In genomic region chr1:93731103-93731502, GRCm38 (mm10) we compare ENCODE assay signal across 14 mouse cellular contexts. TPM values are rescaled to one million over a fixed set of nuclear protein-coding genes. Genes with fewer than 3 reads are reported as not detected.
A peak's percentile ranks its signal among the peaks of the same experiment; 100 is the strongest.
DNase-seq lines count a peak whose midpoint lies in the region; ATAC-seq and TF ChIP-seq lines count a peak whose summit lies in the region.
"Had no signal": no experiment of that assay in that cellular context is flagged by ENCODE, and none has a peak within 500 bp of the region (broad histone marks: within the 10 kb centered on the region; RNA-seq: fewer than 3 reads in every experiment).

No protein-coding gene starts in this region.

- no peak for TF ChIP-seq CTCF in left cerebral cortex, adult 2 months (IDR thresholded peaks at IDR 0.05)
- TF ChIP-seq CTCF in small intestine, adult 2 months (IDR thresholded peaks at IDR 0.05; ENCODE audit: extremely low read depth, insufficient read length, insufficient replicate concordance, low read depth, low read length) = no peak

- H3K4me3 ChIP-seq in heart, embryonic 16.5 days (ENCODE audit: low read length) = peak overlapping the region; percentile 22; the same call in 1 of the 2 replicates
- H3K4me3 ChIP-seq in left cerebral cortex, adult 2 months = peak overlapping the region; percentile 24; the same call in 1 of the 2 replicates
- H3K4me3 ChIP-seq in small intestine, adult 2 months (ENCODE audit: low read depth, low read length) = peak overlapping the region; percentile 28
- H3K4me3 ChIP-seq: neural tube, embryonic 12.5 days had no signal

- peak overlapping the region; percentile 47 for H3K4me2 ChIP-seq in heart, embryonic 16.5 days (ENCODE audit: low read depth, low read length)
- H3K4me2 ChIP-seq: neural tube, embryonic 12.5 days had no signal

- H3K27me3 ChIP-seq in heart, embryonic 16.5 days (ENCODE audit: control insufficient read depth, insufficient read depth, low read length) = no peaks in the 10 kb centered on the region
- H3K27me3 ChIP-seq in small intestine, adult 2 months (ENCODE audit: control insufficient read depth, insufficient read depth, low read length) = no peaks in the 10 kb centered on the region
- H3K27me3 ChIP-seq: neural tube, embryonic 12.5 days had no signal

- no peak overlapping the region; the same call in 1 of the 2 replicates for H3K9ac ChIP-seq in heart, embryonic 16.5 days (ENCODE audit: low read length)
- H3K9ac ChIP-seq: liver, postnatal 0 days; neural tube, embryonic 12.5 days had no signal

- intact Hi-C loops in left cerebral cortex, adult 2 months (cut with DNase I) = no loop called here

- no peak overlapping the region for H3K27ac ChIP-seq in heart, embryonic 16.5 days (ENCODE audit: low read length)
- H3K27ac ChIP-seq in left cerebral cortex, adult 2 months = no peak overlapping the region
- H3K27ac ChIP-seq in small intestine, adult 2 months (ENCODE audit: insufficient read depth, low read depth, low read length) = peak overlapping the region; percentile 10; the same call in 1 of the 2 replicates
- H3K27ac ChIP-seq: neural tube, embryonic 12.5 days had no signal

- H3K9me3 ChIP-seq in heart, embryonic 16.5 days (replicated peaks; ENCODE audit: control insufficient read depth, low read length) = no peaks in the 10 kb centered on the region
- H3K9me3 ChIP-seq: G1E; neural tube, embryonic 12.5 days had no signal

- ATAC-seq in cerebellum, adult (ENCODE audit: insufficient number of reproducible peaks, low FRiP score, low TSS enrichment) = no peak
- ATAC-seq in heart, embryonic 16.5 days (replicated peaks; ENCODE audit: extremely low read depth, insufficient read depth, low FRiP score) = no peak
- no peak for ATAC-seq in CD4-positive, CD25-positive, alpha-beta regulatory T cell, adult 4 months
- ATAC-seq: liver, postnatal 0 days had no signal

- 76% methylated on average over 5 of the region's 5 CpGs for WGBS in heart, embryonic 16.5 days
- WGBS in small intestine, adult 2 months = 78% methylated on average over 5 of the region's 5 CpGs

- no peaks in the 10 kb centered on the region for H3K36me3 ChIP-seq in heart, embryonic 16.5 days (ENCODE audit: control insufficient read depth, insufficient read depth)
- no peaks in the 10 kb centered on the region for H3K36me3 ChIP-seq in small intestine, adult 2 months (ENCODE audit: control insufficient read depth, insufficient read depth, low read length)
- H3K36me3 ChIP-seq: neural tube, embryonic 12.5 days had no signal

- peak; percentile 20 to 27 for DNase-seq in cerebellum, postnatal 10 days
- no peak for DNase-seq in heart, adult 9 months (ENCODE audit: low spot score in 2 of 2)
- DNase-seq in left cerebral cortex, adult 2 months (ENCODE audit: extremely low spot score in 1 of 2, low spot score in 2 of 2) = no peak
- DNase-seq in left cerebral cortex, adult 18-20 months (ENCODE audit: low spot score in 2 of 2) = no peak
- DNase-seq: adrenal gland, postnatal 36 days; cerebellum, adult 11 months; liver, postnatal 0 days; thymus, postnatal 25 days had no signal

- no peak for TF ChIP-seq POLR2A in small intestine, adult 2 months (IDR thresholded peaks at IDR 0.05; ENCODE audit: low read depth, low read length)

- H3K4me1 ChIP-seq in heart, embryonic 16.5 days (ENCODE audit: control insufficient read depth, insufficient read depth, low read length) = peaks cover 7% of the 10 kb centered on the region
- H3K4me1 ChIP-seq in small intestine, adult 2 months (ENCODE audit: control insufficient read depth, insufficient read depth, insufficient read length, low read length) = peaks cover 9% of the 10 kb centered on the region

RNA-seq across cellular contexts. Expression of gene Atg4b, which starts 20.2 kb away (rescaled TPM):
- 54.8 and 61.8 TPM in 2 replicates for polyA plus RNA-seq in heart, embryonic 16.5 days (2015; fragmentation: Nextera tagmentation; extraction: Ambion mirVana)
- total RNA-seq in left cerebral cortex, adult 2 months (2021) = 10 to 100 TPM; 79.7 to 89.7 TPM
- 10 to 100 TPM; 79.0 to 85.3 TPM for total RNA-seq in left cerebral cortex, adult 18-20 months (2021)
- 28.1 and 44.7 TPM in 2 replicates for polyA plus RNA-seq in small intestine, adult 2 months (2012; rRNA removed)
- polyA plus RNA-seq in CD4-positive, CD25-positive, alpha-beta regulatory T cell, adult 4 months (2017; shearing (Covaris generic)) = 100 to 1,000 TPM in 1 of 2 experiments, 10 to 100 TPM in 1; 87.1 to 104 TPM

RNA-seq across cellular contexts. Expression of gene Thap4, which starts 23.6 kb away (rescaled TPM):
- polyA plus RNA-seq in heart, embryonic 16.5 days (2015; fragmentation: Nextera tagmentation; extraction: Ambion mirVana) = 54.3 and 54.4 TPM in 2 replicates
- 10 to 100 TPM; 42.0 to 44.4 TPM for total RNA-seq in left cerebral cortex, adult 2 months (2021)
- 10 to 100 TPM; 43.5 to 44.2 TPM for total RNA-seq in left cerebral cortex, adult 18-20 months (2021)
- 46.0 and 63.0 TPM in 2 replicates for polyA plus RNA-seq in small intestine, adult 2 months (2012; rRNA removed)
- polyA plus RNA-seq in CD4-positive, CD25-positive, alpha-beta regulatory T cell, adult 4 months (2017; shearing (Covaris generic)) = 10 to 100 TPM; 14.1 to 24.8 TPM

RNA-seq across cellular contexts. Expression of gene Bok, which starts 45.6 kb away (rescaled TPM):
- polyA plus RNA-seq in heart, embryonic 16.5 days (2015; fragmentation: Nextera tagmentation; extraction: Ambion mirVana) = 41.4 and 46.4 TPM in 2 replicates
- total RNA-seq in left cerebral cortex, adult 2 months (2021) = 10 to 100 TPM; 33.2 to 35.8 TPM
- 10 to 100 TPM; 32.2 to 42.8 TPM for total RNA-seq in left cerebral cortex, adult 18-20 months (2021)
- polyA plus RNA-seq in small intestine, adult 2 months (2012; rRNA removed) = 57.1 and 106 TPM in 2 replicates
- not detected for polyA plus RNA-seq in CD4-positive, CD25-positive, alpha-beta regulatory T cell, adult 4 months (2017; shearing (Covaris generic))
- total RNA-seq: G1E had no signal
- polyA plus RNA-seq: G1E had no signal

Comparison
In these comparisons a context has a peak if more than half of its experiments do, and no peak if none do; other contexts are left out.
1. DNase-seq: peak in cerebellum, postnatal 10 days (2 of 2); none in heart, adult 9 months (0 of 2), left cerebral cortex, adult 2 months (0 of 2) and left cerebral cortex, adult 18-20 months (0 of 2).
2. RNA of gene Bok, which starts 45.6 kb away (polyA plus RNA-seq): 57.1 to 106 TPM in small intestine, adult 2 months and 41.4 to 46.4 TPM in heart, embryonic 16.5 days; not detected in CD4-positive, CD25-positive, alpha-beta regulatory T cell, adult 4 months; every median in the first group is over 10 times any median in the second.
3. Peak in every context shown above with its lines, with median percentiles within 50 percentile points of each other: H3K4me3 ChIP-seq.